Mouse (Mus musculus): ENCODE measurements around the gene Hhex.

- TF ChIP-seq GATA1 (IDR thresholded peaks at IDR 0.05; ENCODE audit: borderline replicate concordance, low read length) = no peak
- TF ChIP-seq FLI1 (IDR thresholded peaks at IDR 0.05; ENCODE audit: low read length) = no peak
Observed at GRCm38 (mm10) chr19:37472589-37472988, 38.0 kb downstream of the Hhex start.
